Mouse (Mus musculus): ENCODE data around the gene Slc37a1. TPM values are rescaled to one million over a fixed set of nuclear protein-coding genes. Genes with fewer than 3 reads are reported as not detected.

The Slc37a1 gene
- total RNA-seq, 2 experiments from 2014 or later: 3.9 to 8.1 TPM

DNA sequence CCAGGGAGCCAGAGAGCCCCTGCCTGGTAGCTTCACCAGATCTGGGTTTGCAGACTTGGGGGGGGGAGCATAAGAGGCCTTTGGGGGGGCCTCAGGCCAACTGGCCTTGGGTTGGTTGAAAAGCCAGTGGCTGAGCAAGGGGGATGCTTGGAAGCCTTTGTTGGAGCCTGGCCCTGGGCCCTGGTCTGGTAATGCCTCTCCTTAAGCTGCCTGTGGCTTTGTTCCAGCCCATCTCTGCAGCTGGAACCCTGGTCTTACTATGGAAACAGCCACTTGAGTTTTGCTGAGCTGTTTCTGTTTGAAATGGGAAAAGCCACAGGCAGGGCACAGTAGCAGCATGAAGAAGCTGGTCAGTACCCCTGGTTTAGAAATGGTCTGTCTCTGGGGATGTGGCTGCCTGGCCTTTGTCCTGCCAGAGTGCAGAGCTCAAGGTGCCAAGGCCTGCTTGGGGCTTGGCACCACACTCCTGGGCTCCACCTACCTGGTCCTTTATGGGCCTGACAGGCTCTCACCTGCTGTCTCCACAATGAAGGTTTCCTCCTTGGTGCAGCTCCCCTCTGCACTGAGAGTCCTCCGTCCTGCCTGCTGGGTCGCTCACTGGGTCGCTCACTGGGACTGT, 102.9 kb downstream of the Slc37a1 start:
- ATAC-seq (ENCODE audit: poor library complexity, severe bottlenecking): no peak

DNA sequence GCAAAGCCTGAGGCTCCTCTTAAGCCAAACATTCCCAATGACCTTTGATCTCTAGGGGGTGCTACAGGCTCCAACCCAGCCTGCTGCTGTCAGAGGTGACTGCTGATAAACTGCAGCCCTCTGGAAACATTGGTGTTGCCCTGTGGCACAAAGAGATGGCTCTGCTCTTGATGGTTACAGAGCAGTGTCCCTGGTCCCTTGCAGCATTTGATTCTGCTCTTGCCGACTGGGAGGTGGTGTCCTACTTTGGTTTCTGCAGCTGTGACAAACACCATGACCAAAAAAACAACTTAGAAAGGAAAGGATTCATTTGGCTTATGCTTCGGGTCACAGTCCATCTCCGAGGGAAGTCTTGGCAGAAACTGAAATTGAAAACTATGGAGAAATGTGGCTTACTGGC, 104.9 kb downstream of the Slc37a1 start:
- ATAC-seq (ENCODE audit: poor library complexity, severe bottlenecking): no peak

DNA sequence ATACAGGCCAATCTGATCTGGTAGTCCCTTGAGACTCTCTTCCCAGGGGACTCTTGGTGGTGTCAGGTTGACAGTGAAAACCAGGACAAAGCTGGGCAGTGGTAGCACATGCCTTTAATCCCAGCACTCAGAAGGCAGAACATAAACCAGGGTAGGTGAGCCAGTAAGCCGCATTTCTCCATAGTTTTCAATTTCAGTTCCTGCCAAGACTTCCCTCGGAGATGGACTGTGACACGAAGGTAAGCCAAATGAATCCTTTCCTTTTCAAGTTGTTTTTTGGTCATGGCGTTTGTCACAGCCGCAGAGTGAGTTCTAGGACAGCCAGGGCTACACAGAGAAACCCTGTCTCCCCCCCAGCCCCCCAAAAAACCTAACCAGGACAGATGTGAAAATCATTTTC, 105.4 kb downstream of the Slc37a1 start:
- ATAC-seq (ENCODE audit: poor library complexity, severe bottlenecking): no peak

DNA sequence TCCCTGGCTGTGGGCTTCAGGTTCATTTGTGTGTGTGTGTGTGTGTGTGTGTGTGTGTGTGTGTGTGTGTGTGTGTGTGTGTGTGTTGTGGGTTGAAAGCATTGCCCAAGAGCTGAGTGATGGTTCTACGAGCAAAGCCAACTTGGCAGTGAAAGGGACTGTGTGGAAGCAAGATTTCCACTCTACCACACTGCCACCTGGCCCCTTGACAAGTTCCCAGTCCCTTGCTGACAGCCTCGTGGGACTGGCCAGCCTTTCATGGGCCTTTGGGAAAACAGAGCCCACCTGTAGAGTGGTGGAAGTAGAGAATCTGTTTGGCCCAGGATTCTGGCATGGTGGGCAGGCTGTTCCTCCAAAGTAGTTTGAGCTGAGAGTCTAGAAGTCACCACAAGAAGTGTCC, 107.2 kb downstream of the Slc37a1 start:
- no peak for ATAC-seq (ENCODE audit: poor library complexity, severe bottlenecking)

DNA sequence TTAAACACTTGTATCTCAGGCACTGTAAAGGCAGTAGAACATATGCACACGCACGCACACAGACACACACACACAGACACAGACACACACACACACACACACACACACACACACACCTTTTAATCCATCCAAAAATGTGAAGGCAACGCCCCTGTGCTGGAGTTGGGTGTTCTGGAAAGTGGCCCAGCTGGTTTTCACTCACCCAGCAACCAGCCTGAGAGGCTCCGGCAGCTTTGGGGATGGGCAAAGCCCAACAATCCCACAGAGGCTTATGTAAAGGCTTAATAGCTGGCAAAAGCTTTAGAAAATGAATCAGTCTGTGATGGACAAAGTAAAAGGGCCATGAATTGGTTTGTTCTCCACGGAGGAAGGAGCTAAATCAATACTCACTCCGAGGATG, 113.7 kb downstream of the Slc37a1 start:
- no peak for ATAC-seq (ENCODE audit: poor library complexity, severe bottlenecking)

Other genes starting within 250 kb of the Slc37a1 start
- 13.2 and 20.1 TPM in 2 replicates for gene Abcg1, start 229.1 kb upstream of the Slc37a1 start, total RNA-seq (2015)
- 19.2 and 23.7 TPM in 2 replicates for gene Abcg1, start 229.1 kb upstream of the Slc37a1 start, total RNA-seq (2017)
- gene Tff3, start 157.1 kb upstream of the Slc37a1 start, total RNA-seq (2015): not detected in 2 replicates
- gene Tff3, start 157.1 kb upstream of the Slc37a1 start, total RNA-seq (2017): not detected in 2 replicates
- gene Tff2, start 142.5 kb upstream of the Slc37a1 start, total RNA-seq (2015): not detected in 2 replicates
- gene Tff2, start 142.5 kb upstream of the Slc37a1 start, total RNA-seq (2017): not detected in 2 replicates
- gene Tff1, start 121.5 kb upstream of the Slc37a1 start, total RNA-seq (2015): not detected in 2 replicates
- not detected in 2 replicates for gene Tff1, start 121.5 kb upstream of the Slc37a1 start, total RNA-seq (2017)
- 0.23 and 0.56 TPM in 2 replicates for gene Tmprss3, start 87.8 kb upstream of the Slc37a1 start, total RNA-seq (2015)
- 0.16 and 0.26 TPM in 2 replicates for gene Tmprss3, start 87.8 kb upstream of the Slc37a1 start, total RNA-seq (2017)
- gene Ubash3a, start 78.9 kb upstream of the Slc37a1 start, total RNA-seq (2015): 2.6 and 6.2 TPM in 2 replicates
- 3.9 and 5.0 TPM in 2 replicates for gene Ubash3a, start 78.9 kb upstream of the Slc37a1 start, total RNA-seq (2017)
- gene Rsph1, start 9.4 kb upstream of the Slc37a1 start, total RNA-seq (2015): 0.36 TPM in 2 replicates
- 0.66 and 1.1 TPM in 2 replicates for gene Rsph1, start 9.4 kb upstream of the Slc37a1 start, total RNA-seq (2017)
- not detected in 2 replicates for gene Pde9a, start 99.4 kb downstream of the Slc37a1 start, total RNA-seq (2015)
- 0.29 TPM in 1 of 2 replicates, not detected in the other for gene Pde9a, start 99.4 kb downstream of the Slc37a1 start, total RNA-seq (2017)
- 2.8 and 3.4 TPM in 2 replicates for gene Wdr4, start 233.2 kb downstream of the Slc37a1 start, total RNA-seq (2015)
- gene Wdr4, start 233.2 kb downstream of the Slc37a1 start, total RNA-seq (2017): 3.7 and 7.3 TPM in 2 replicates
- gene Ndufv3, start 233.3 kb downstream of the Slc37a1 start, total RNA-seq (2015): 92.8 and 95.7 TPM in 2 replicates
- 215 and 217 TPM in 2 replicates for gene Ndufv3, start 233.3 kb downstream of the Slc37a1 start, total RNA-seq (2017)